Mouse (Mus musculus) E14TG2a.4 (cell line): ENCODE measurements around the gene Pcyox1.

ENCODE experiments used
- CTCF ChIP-seq: conservative IDR thresholded peaks from 2 replicates; pipeline ENCODE4 v1.5.1; 2014; ENCODE audit warnings: low read length
- NANOG ChIP-seq: IDR thresholded peaks from 2 replicates; pipeline ENCODE4 v1.6.1; 2014; ENCODE audit warnings: borderline replicate concordance, low read length, mixed read lengths

DNA sequence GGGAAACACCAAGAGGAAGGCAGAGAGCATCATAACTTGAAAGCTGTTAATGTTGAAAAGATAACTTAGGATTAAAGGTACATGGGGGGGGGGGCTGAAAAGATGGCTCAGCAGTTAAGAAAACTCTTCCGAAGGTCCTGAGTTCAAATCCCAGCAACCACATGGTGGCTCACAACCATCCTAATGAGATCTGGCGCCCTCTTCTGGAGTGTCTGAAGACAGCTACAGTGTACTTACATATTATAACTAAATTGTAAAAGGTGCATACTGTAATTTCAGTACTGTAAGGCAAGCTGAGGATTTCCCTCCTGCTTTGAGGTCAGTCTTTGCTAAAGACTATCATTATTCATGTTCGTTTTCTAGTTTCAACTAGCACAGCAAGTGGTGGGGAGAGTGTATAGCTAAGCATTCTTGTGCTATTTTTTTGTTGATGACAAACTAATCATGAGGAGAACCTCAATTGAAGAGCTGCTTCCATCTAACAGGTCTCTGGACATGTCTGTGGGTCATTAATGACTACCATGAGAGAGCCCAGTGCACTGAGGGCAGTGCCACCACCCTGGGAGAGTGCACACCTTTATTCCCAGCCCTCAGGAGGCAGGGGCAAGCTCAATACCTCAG, 26.8 kb downstream of the Pcyox1 start:
- TF ChIP-seq CTCF, result peak; percentile 30
- TF ChIP-seq NANOG, result no peak
